Mouse (Mus musculus) gastrocnemius, adult 18-20 months (tissue): Measurements from ENCODE around the gene Entpd5. TPM values are rescaled to one million over a fixed set of nuclear protein-coding genes. Genes with fewer than 3 reads are reported as not detected.

ENCODE experiments used
- DNase-seq: peaks from one replicate; pipeline ENCODE4 v3.0.0; 2021; ENCODE audit warnings: low spot score
- long read RNA-seq, 2 experiments: library from polyadenylated mRNA; stranded (forward); transcript quantifications; one replicate each; pipeline ENCODE4 v2.0.0; 2021
- total RNA-seq, 2 experiments: library from RNA; stranded (reverse); gene quantifications; 2 replicates each; pipeline ENCODE4 v1.2.3; 2021

The Entpd5 gene
- 10 to 100 TPM; 15.3 to 16.5 TPM for total RNA-seq
- long read RNA-seq, experiment 1, full-length matches to known transcripts: 4 of 9 reads
- long read RNA-seq, experiment 1, partial matches to known transcripts: 0 of 9 reads
- long read RNA-seq, experiment 1, other reads (novel, unspliced or antisense): 5 of 9 reads
- long read RNA-seq, experiment 2, full-length matches to known transcripts: 7 of 12 reads
- long read RNA-seq, experiment 2, partial matches to known transcripts: 0 of 12 reads
- long read RNA-seq, experiment 2, other reads (novel, unspliced or antisense): 5 of 12 reads

DNA sequence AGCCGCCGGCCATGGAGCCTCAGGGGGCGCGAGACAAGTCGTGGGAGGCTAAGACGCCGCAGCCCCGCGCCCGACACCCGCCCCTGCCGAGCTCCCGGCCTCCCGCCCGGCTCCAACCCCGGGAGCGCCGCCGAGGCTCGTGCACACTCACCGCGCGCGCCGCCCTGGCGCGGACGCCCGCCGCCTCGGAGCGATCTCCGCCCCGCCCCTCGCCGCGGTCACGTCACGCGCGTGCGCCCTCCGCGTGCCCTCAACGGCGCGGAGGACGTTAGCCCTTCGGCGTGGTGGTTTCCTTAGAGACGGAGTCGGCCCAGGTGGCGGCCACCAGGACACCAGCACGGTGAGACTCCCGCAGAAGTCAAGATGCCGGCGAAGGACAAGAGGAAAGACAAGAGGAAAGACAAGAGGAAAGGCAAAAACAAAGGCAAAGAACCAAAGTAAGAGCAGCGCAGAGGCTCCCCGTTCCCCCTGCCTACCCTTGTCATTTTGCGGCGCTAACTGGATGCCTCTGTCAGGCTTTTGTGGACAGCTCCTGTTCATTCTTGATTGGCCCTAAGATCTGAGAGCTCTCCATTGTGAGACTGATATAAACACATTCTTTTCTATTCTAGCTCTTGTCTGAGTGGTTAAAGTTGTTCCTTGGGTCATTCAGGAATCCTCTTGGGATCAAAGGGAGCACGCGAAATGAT is at the start of gene Entpd5, which contains the start of gene Bbof1:
TSS of gene Entpd5 (minus strand) at position 211 of the 689 bp plus-strand sequence.
TSS of gene Bbof1 (plus strand) at position 253 of the 689 bp plus-strand sequence.
- DNase-seq: peak; percentile 89

GRCm38 (mm10) chr12:84456911-84457310 is 48.1 kb upstream of the Entpd5 start:
- DNase-seq: no peak

DNA sequence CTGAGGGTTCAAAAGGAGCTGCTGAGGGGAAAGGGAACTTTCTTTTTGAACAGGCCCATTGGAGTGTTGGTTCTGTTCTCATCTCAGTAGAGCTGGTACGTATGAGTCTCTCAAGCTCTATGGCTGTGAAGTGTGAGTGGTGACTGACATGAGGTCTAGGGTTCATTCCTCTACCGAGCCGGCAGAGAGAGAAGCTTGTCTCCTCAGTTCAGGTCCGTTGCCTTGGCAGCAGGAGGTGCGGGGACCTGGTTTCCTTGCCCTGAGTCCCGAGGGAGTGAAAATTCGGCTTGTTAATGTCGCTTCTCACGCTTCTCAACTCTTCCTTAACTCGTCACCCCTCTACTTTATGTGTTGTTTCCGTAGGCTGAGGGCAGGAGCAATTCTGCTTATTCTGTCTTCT is 43.0 kb upstream of the Entpd5 start:
- DNase-seq: peak; percentile 3

DNA sequence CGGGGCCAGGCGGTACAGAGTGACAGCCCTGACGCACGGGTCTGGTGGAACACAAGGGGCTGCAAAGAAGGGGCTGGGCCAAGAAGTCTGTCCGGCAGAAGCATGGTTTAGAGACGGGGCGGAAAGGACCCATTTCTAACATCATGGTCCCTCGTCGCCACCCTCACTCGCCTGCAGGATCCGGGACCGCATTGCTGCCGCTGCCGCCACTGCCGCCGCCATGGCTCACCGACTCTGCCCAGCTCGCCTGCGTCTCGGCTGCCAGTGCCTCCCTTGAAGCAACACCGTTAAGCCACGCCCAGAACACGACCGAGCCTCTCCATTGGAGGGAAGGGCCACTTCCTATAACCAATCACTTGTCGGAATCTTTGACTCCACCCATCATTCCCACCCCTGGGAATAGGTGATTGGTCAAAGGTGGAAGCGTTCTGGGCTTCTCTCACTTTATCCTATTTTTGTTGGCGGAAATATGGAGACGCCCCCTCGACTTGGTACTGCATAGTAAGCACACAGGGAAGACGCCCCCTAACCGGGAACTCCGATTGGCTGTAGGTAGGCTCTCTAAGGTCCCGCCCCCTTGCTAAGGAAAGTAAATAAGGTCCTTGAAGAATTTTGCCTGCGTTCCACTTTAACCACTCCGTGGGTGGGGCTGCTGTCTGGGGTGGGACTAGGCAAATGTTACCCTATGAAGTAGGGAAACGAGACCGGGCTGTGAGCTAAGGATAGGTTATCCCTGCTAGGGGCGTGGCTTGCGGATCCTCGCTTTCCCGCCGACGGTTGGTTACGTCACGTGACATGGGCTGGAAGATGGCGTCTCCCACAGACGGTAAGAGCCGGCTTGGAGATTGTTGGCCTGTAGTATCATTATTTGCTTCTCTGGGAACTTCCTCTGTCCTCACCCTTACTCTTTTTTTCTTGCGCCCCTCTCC is 42.2 kb upstream of the Entpd5 start, which contains the start of the genes Aldh6a1 and Lin52:
TSS of gene Aldh6a1 (minus strand) at position 287 of the 929 bp plus-strand sequence.
TSS of gene Lin52 (plus strand) at position 705 of the 929 bp plus-strand sequence.
- peak; percentile 99 for DNase-seq

GRCm38 (mm10) chr12:84450351-84450717 is 41.5 kb upstream of the Entpd5 start:
- peak; percentile 51 for DNase-seq

GRCm38 (mm10) chr12:84449887-84450286 is 41.1 kb upstream of the Entpd5 start:
- DNase-seq: peak; percentile 2

DNA sequence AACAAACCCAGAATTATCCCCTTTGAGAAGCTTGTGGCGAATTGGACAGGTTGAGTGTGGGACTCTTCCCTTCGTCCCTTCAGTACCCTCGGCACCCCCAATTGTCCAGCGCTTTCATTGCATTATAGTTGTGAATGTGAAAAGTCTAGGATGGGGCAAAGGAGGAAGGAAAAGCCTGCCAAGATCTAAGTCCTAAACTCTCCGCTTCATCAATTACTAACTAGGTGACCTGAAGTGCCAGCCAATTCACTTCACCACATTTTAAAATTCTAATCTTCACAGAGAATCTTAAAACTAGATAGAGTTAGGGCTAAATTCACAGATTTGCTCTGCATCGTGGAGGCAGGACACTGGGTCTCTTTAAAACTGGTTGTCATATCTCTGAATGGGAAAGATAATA is 39.4 kb upstream of the Entpd5 start:
- DNase-seq: no peak

DNA sequence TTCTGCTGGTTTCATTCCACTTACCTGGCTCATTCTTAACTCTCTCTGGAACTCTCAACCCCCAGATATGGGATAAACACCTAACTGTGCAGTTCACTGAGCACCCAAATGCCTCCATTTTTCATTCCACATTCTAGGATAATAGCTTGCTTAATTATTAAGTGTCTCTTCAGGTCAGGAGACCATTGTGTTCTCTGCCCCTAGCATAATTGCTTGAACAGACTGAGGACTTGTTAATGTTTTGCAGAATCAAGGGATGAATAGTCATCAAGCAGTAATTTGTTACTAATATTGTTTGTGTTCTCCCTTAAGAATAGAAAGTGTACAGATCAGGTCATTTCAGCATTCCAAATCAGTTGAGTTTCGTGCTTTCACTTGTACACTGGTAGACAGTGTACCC is 38.6 kb upstream of the Entpd5 start:
- DNase-seq: no peak

DNA sequence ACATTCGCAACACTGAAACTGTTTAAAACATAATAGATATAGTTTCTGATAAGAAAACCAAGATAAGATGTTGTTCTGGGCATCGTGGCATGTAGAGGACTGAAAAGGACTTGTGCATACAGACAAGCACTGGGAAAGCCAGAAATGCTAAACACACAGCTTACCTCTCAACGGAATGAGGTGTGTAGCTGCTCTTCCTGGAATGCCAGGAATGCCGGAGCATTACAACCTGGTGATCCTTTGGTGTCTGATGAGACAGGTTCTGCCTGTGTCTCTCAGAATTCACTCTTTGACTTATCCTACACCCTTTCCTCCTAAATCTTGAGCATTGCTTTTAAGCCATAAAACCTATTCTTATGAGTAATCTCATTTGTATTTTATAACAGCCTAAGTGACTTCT is 33.7 kb upstream of the Entpd5 start:
- no peak for DNase-seq

DNA sequence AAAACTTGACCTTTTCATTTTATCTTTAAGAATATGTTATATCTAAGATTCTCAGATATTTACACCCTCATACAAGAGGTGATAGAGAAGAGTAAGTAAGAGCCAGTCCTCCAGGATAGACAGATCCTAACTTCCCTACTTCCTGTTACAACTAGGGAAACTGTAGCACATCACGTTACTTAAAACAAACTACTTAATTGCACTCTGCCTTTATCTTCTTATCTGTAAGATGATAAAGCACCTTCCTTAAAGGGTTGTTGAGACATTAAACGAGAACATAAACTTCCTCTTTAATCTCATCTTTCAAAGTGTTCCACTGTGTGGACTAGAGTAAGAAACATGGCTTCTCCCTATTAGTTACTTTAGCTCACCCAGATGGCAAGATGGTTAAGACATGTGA is 29.9 kb upstream of the Entpd5 start:
- DNase-seq: no peak

DNA sequence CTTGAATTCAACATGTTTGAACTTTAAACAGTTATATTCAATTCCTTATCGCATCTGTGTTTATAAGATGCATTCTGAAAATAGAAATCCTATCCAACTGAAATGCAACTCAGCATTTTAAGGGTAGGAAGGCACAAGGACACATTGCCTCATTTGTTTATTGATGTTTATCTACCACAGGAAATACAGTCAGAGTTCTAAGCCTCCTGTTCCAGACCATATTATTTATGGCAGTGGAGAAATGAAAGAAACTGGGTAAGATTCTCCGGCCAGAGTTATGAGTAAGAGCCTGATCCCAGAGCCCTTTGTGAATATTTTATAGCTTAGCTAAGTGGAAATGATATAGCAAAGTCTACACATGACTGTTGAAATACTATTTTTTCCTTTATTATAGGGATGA is 21.0 kb upstream of the Entpd5 start:
- no peak for DNase-seq

DNA sequence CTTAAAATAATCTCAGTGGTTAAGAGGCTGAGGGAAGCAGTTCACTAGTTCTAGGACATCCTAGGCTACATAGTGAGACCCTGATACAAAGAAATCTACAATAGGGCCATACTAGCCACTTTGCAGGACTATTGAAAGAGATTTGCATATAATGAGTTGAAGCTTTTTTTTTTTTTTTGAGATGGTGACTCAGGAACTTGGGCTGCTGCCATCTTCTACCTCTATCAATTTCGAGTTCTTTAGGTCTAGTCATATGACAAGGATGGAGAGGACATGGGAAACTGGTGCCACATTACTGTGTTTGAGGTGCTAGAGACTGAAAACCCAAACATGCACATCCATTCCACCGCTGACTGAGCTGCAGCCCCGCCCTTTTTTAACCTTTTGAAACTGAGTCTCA is 15.2 kb upstream of the Entpd5 start:
- no peak for DNase-seq

- no peak for DNase-seq
These were observed 8.7 kb upstream of the Entpd5 start for GRCm38 (mm10) chr12:84417605-84417922.

DNA sequence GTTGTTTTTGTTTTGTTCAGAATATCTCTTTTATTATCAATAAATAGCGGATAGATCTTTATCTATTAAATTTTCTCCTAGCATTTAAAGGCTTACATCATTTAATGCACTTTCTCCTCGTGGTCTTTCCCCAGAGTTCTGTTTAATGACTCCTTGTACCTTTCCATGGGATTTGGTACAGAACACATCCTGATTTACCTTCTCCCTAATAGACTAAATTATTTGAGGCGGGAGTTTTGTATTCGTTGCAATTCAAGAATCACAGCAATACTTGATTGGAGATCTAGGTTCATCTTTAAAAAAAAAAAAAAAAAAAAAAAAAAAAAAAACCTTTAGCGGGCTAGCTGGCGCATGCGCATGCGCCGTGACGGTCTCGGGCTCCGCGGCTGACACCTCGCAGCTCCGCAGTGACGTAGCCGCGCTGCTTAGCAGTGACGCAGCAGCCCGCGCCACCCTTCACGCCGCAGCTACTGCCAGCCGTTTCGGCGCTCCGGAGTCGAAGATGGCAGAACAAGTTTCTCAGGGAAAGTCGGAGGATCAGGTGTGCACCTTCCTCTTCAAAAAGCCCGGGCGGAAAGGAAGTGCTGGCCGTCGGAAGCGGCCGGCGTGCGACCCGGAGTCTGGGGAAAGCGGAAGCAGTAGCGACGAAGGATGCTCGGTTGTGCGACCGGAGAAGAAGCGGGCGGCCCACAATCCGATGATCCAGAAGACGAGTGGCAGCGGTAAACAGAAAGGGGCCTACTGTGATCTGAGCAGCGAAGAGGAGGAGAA is 8.2 kb upstream of the Entpd5 start, which contains the start of gene Rnf113a2:
TSS of gene Rnf113a2 (plus strand) at position 363 of the 771 bp plus-strand sequence.
- peak; percentile 73 for DNase-seq

- DNase-seq: no peak
These were observed 683 bp downstream of the Entpd5 start for GRCm38 (mm10) chr12:84407874-84408818.

GRCm38 (mm10) chr12:84407259-84407658 is 1.6 kb downstream of the Entpd5 start:
- no peak for DNase-seq

GRCm38 (mm10) chr12:84404541-84404940 is 4.3 kb downstream of the Entpd5 start:
- no peak for DNase-seq

- DNase-seq: no peak
These were observed 5.9 kb downstream of the Entpd5 start for GRCm38 (mm10) chr12:84402923-84403322.

GRCm38 (mm10) chr12:84400653-84401052 is 8.2 kb downstream of the Entpd5 start:
- DNase-seq: no peak

- DNase-seq: no peak
These were observed 8.8 kb downstream of the Entpd5 start for GRCm38 (mm10) chr12:84400068-84400467.
